Mouse (Mus musculus): ENCODE data around the gene Col8a2.

Gene Col8a2

GRCm38 (mm10) chr4:126301584-126302309, 15.2 kb downstream of the Col8a2 start:
- no peak for DNase-seq (ENCODE audit: low read depth, low spot score)

DNA sequence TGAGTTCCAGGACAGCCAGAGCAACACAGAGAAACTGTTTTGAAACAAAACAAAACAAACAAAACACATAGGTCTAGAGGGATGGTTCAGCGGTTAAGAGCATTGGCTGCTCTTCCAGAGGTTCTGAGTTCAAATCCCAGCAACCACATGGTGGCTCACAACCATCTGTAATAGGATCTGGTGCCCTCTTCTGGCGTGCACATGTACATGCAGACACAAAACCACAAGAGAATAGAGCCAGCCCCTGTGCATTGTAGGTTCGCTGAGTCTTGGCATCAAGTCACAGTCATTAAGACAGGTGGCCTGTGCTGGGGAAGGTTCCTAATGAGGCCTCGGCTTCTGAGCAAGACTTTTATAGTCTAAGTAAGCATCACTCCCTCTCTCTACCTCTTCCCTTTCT, 17.3 kb downstream of the Col8a2 start:
- DNase-seq (ENCODE audit: low read depth, low spot score), result no peak

- DNase-seq (ENCODE audit: low read depth, low spot score), result no peak
Observed at GRCm38 (mm10) chr4:126305428-126305827, 18.8 kb downstream of the Col8a2 start.

DNA sequence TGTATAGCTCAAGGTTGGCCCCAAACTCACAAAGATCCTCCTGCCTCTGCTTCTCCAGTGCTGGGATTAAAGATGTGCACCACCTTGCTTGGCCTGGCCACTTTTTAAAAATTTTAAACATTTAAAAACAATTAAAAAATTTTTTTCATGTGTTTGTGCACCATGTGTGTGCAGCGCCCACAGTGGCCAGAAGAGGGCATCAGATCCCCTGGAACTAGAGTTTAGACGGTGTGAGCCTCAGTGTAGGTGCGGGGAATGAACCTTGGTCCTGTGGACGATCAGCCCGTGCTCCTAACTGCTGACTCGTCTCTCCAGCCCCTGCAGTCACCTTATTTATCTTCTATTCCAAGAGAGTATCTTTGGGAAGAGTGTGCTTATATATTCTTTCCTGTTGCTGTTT, 19.5 kb downstream of the Col8a2 start:
- no peak for DNase-seq (ENCODE audit: low read depth, low spot score)

DNA sequence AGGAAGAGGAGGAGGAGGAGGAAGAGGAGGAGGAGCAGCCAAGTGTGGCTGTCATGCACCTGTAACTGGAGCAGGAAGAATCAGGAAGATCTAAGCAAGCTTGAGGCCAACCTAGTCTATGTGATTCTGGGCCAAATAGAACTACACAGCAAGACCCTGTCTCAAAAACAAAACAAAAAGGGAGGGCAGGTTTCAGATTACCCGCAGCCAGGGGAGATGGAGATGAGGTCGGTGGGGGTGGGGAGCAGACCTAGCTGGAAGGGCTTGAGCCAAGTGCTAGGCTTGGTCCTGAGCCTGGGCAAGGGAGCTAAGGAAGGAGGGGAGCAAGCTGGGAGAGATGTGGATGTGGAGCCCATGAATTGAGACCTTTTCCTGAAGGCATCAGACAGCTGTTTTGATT, 20.2 kb downstream of the Col8a2 start:
- DNase-seq (ENCODE audit: low read depth, low spot score), result no peak

GRCm38 (mm10) chr4:126309211-126309921, 22.8 kb downstream of the Col8a2 start:
- no peak for DNase-seq (ENCODE audit: low read depth, low spot score)

DNA sequence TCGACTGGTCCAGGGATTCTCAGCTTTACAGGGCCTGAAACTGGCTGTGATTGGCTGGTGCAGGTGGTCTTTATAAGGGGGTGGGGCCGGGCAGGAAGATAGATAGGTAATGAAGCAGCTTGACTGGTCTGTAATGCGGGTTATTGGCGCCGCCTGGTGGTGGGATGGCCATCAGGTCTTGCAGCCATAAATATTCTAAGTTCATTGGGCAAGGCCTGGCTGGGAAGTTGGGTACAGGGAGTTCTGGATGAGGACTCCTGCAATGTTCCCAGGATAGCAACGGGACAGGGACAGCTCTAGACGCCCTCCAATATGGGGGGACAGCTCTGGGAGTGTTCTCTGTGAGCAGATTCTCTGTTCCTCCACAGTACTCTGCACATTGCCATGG, 23.3 kb downstream of the Col8a2 start:
- peak; percentile 76 for DNase-seq (ENCODE audit: low read depth, low spot score)

DNA sequence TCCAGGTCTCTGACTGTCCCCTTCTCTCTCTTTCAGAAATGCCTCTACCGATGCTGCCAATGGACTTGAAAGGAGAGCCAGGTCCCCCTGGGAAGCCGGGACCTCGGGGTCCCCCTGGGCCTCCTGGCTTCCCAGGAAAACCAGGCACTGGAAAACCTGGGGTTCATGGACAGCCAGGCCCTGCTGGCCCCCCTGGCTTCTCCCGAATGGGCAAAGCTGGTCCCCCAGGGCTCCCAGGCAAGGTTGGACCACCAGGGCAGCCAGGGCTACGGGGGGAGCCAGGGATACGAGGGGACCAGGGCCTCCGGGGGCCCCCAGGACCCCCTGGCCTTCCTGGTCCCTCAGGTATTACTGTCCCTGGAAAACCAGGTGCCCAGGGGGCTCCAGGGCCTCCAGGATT, 23.8 kb downstream of the Col8a2 start:
- no peak for DNase-seq (ENCODE audit: low read depth, low spot score)

GRCm38 (mm10) chr4:126311566-126312200, 25.1 kb downstream of the Col8a2 start:
- DNase-seq (ENCODE audit: low read depth, low spot score), result no peak

DNA sequence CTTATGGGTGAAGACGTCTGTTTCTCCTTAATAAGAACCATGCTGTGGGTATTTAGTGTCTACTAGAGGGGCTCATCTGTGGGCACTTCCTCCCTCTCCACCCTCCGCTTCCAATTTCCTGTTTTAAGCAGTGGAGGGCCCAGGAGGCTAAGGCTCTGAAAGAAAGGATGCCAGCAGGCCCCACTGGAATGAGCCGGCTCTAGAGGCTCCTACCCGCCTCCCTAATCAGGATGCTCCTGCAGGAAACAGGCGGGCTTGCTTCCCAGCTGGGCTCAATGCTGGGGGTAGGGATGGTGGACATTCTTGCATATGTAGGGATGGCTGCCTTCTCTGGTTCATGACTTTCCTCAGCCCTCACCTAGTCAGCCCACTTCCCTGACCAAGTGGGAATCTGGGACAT, 26.6 kb downstream of the Col8a2 start:
- no peak for DNase-seq (ENCODE audit: low read depth, low spot score)

- no peak for DNase-seq (ENCODE audit: low read depth, low spot score)
Observed at GRCm38 (mm10) chr4:126314393-126314792, 27.8 kb downstream of the Col8a2 start.

- no peak for DNase-seq (ENCODE audit: low read depth, low spot score)
Observed at GRCm38 (mm10) chr4:126315931-126316330, 29.3 kb downstream of the Col8a2 start.

- DNase-seq (ENCODE audit: low read depth, low spot score), result no peak
Observed at GRCm38 (mm10) chr4:126316443-126317040, 29.9 kb downstream of the Col8a2 start.

GRCm38 (mm10) chr4:126319806-126320205, 33.2 kb downstream of the Col8a2 start:
- no peak for DNase-seq (ENCODE audit: low read depth, low spot score)

GRCm38 (mm10) chr4:126321111-126321853, 34.7 kb downstream of the Col8a2 start, which contains the start of gene Adprhl2:
TSS of gene Adprhl2 (minus strand) at chr4:126321703.
- peak; percentile 97 for DNase-seq (ENCODE audit: low read depth, low spot score)

DNA sequence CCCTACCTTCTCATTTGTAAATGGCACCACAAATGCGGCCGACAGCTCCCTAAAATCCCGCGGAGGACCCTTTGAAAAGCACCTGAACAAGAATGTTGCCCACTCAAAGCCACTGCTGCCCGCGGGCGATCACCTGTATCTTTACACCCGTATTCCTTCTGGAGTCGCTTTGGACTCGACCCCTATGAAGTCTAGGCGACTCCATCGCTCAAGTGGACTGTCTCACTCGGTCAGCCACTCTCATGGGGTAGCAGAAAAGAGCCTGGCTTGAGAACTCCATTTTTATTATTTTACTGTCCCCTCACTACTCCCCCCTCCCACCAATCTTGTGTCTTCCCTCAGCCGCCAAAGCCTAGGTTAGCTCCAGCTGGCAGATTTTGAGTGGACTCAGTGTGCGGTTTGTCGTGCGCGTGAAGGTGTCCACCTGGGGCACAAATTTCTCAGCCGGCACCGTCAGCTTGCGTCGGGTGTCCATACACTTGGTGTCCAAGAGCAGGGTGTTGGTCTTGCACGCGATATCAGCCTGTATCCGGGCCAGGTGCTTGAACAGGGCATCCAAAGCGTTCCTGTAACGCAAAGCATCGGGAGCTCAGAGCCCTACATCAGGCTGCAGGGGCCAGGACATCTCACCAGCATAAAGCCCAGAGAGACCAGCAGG, 35.4 kb downstream of the Col8a2 start:
- DNase-seq (ENCODE audit: low read depth, low spot score), result no peak

DNA sequence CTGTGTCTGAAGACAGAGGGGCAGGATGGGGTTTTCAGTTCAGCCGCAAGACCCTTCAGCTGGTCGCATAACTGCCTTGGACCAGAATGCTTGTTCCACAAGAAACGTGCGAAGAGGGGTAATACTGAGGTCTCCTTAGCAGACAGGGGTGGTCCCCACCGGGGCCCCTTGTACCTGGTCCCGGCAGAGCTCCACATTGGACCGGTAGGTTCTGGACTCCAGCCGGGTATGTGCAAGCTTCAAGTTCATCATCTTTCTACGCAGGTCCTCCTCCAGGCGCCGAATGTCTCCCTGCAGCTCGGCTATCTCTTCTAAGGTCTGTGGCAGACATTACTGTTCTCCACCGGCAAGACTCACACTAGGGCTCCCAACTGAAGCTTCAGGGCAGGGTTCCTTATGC, 36.1 kb downstream of the Col8a2 start:
- no peak for DNase-seq (ENCODE audit: low read depth, low spot score)

DNA sequence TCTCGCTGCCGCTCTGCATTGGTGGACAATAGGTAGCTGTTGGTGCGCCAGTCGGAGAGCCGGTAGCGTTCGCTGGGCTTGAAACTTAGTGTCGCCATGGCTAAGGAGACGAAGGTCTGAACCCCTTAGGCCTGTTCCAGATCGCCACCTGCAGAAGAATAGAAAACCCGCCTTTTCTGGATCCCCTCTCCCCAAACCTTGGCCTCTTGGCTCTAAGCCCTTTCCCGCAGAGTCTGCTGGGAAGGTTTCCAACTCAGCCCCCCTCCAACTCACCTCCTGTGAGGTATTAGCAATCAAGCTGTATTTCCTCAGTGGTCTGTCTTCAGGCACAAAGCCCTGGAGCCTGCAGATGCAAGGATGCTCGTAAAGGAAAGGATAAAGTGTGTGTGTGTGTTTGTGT, 38.3 kb downstream of the Col8a2 start:
- DNase-seq (ENCODE audit: low read depth, low spot score), result no peak

DNA sequence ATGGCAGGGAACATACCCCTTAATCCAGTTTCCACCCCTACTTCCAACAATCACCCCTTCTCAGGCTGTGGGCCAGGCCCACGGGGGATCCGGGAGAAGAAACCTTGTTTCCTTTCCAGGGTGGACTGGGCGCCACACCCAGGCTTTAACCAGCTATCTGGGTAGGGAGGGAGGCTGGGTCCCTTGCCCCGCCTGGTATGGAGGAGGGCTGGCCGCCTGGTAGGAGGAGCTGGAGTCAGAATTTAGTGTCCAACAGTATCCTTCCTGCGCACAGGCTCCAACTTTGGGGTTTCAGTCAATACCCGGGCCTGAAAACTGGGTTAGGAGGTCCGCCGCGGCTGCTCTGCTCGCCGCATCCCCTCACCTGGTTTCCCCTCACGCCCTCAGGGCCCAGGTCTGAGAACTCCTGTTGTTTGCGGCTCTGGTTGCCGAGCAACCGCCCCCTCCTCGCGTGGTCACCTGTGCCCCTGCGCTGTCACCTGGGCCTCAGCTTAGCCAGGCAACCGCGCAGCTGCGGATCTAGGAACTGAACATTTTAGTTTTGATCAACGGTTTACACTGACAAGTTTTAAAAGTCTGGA, 38.8 kb downstream of the Col8a2 start, which contains the start of gene Tekt2:
TSS of gene Tekt2 (minus strand) at position 408 of the 581 bp plus-strand sequence.
- DNase-seq (ENCODE audit: low read depth, low spot score), result no peak

GRCm38 (mm10) chr4:126326036-126326435, 39.4 kb downstream of the Col8a2 start:
- no peak for DNase-seq (ENCODE audit: low read depth, low spot score)

DNA sequence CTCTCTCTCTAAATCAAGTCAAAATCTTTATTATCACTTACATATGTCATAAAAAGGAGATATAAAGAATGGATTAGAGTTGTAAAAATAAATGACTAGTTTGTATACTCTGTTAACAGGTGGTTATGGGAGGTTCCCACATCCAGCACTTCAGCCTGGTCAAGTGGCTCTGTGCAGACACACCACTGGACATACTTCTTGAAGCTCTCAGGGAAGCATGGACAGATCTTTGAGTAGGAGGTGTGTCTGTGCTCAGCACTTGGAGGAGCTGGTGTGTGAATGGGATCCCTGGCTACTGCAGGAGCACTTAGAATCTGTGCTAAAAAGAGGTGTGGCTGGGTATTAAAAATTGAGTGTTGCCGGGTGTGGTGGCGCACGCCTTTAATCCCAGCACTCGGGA, 43.7 kb downstream of the Col8a2 start:
- DNase-seq (ENCODE audit: low read depth, low spot score), result no peak

All from CD4-positive helper T cell, adult 2 months (primary cell).